Mouse (Mus musculus) megakaryocyte progenitor cell, adult 5-6 weeks (primary cell): ENCODE data around the gene Emilin1. TPM values are rescaled to one million over a fixed set of nuclear protein-coding genes. Genes with fewer than 3 reads are reported as not detected.
A peak's percentile ranks its signal among the peaks of the same experiment; 100 is the strongest.

ENCODE experiments used
- ATAC-seq: replicated peaks from 2 replicates; pipeline ENCODE4 v1.8.0; 2016; ENCODE audit warnings: mild to moderate bottlenecking, moderate TSS enrichment, inconsistent platforms; ENCODE audit not compliant: poor library complexity
- total RNA-seq, 2 experiments: library from RNA; stranded (forward) in 1 of 2; stranded (reverse) in 1 of 2; fragments of 157-497, 149-512 nt in 1 of 2; fragments of 200-1000 nt in 1 of 2; gene quantifications; 2 replicates each; pipeline versions ENCODE4 v1.2.3 to v1.2.4; 2015 to 2017

Gene Emilin1
- total RNA-seq, 2 experiments from 2014 or later: 49.7 to 98.6 TPM

GRCm38 (mm10) chr5:30907413-30908059, 5.7 kb upstream of the Emilin1 start, which contains the start of gene Ost4:
Ost4 (minus strand) TSS chr5:30907788.
- peak; percentile 94 for ATAC-seq

GRCm38 (mm10) chr5:30908426-30909299, 4.5 kb upstream of the Emilin1 start:
- ATAC-seq: no peak

DNA sequence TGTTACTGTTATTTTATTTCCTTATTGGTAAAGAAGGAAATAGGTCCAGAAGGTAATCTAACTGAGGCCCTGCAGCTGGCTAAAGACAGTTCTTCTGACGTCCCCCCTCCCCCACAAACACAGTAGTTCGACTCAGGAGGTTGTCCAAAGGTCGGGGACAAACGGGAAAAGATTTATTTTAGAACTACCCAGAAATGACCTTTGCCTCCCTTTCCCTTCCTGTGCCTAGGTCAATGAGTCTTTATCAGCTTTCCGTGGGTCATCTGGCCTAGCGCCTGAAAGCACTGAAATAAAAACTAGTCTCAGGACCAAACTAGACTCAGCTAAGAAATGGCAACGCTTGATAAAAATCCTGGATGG, 3.9 kb upstream of the Emilin1 start:
- no peak for ATAC-seq

DNA sequence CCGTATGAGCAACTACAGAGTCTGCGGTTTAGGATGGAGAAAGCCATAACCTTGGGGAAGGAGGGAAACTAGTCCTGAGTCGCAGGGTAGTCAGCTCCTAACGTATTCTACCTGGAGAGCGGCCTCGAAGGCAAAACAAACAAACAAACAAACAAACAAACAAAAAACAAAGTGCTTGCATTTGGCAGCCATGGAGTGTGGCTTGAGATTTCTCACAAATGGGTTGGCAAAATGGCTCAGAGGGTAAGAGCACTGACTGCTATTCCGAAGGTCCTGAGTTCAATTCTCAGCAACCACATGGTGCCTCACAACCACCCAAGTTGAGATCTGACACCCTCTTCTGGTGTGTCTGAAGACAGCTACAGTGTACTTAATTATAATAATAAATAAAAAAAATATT, 3.3 kb upstream of the Emilin1 start:
- ATAC-seq: no peak

GRCm38 (mm10) chr5:30910481-30910880, 2.7 kb upstream of the Emilin1 start:
- ATAC-seq: no peak

DNA sequence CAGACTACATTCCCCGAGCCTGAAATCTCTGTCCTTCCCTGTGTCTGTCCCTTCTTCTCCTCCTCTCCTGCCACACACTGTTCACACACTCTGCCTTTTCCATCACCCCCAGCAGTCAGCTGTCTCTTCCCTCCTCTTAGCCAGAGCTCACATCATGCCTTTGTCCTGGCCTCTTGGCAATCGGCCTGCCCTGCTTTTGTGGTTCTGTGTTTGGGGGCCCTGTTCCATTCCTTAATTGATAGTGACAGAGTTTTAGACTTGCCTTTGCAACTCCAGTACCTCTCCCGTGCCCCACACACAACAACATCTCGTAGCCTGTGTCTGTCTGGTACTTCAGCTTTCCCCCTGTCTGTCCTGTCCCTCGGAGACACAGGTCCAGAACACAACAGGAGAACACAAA, 1.0 kb upstream of the Emilin1 start:
- ATAC-seq: no peak

GRCm38 (mm10) chr5:30914101-30914635, 966 bp downstream of the Emilin1 start:
- ATAC-seq: no peak

- ATAC-seq: no peak
Observed at GRCm38 (mm10) chr5:30914849-30915248, 1.6 kb downstream of the Emilin1 start.

- 0 out of 2 replicates have a peak, but pooled peaks have one; percentile 8 for ATAC-seq
Observed at GRCm38 (mm10) chr5:30915456-30915855, 2.3 kb downstream of the Emilin1 start.

- ATAC-seq: peak; percentile 77
Observed at GRCm38 (mm10) chr5:30915974-30916433, 2.8 kb downstream of the Emilin1 start.

DNA sequence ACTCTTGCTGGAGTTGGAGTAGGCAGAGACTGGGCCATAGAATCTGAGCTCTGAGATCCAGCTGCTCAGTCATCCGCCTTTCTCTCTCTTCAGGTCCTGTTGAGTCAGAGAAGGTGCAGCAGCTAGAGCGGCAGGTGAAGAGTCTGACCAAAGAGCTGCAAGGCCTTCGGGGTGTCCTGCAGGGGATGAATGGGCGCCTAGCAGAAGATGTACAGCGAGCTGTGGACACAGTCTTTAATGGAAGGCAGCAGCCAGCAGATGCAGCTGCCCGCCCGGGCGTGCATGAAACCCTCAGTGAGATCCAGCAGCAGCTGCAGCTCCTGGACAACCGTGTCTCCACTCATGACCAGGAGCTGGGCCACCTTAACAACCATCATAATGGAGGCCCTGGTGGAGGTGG, 3.6 kb downstream of the Emilin1 start:
- ATAC-seq: no peak

DNA sequence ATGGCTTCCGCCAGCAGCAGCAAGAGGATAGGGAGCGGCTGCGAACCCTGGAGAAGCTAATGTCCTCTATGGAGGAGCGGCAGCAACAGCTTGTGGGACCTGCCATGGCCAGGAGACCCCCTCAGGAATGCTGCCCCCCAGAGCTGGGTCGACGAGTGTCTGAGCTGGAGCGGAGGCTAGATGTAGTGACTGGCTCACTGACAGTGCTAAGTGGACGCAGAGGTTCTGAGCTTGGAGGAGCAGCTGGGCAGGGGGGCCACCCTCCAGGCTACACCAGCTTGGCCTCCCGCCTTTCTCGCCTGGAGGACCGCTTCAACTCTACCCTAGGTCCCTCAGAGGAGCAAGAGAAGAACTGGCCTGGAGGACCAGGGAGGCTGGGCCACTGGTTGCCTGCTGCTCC, 4.1 kb downstream of the Emilin1 start:
- ATAC-seq: no peak

- no peak for ATAC-seq
Observed at GRCm38 (mm10) chr5:30917891-30918670, 4.9 kb downstream of the Emilin1 start.

DNA sequence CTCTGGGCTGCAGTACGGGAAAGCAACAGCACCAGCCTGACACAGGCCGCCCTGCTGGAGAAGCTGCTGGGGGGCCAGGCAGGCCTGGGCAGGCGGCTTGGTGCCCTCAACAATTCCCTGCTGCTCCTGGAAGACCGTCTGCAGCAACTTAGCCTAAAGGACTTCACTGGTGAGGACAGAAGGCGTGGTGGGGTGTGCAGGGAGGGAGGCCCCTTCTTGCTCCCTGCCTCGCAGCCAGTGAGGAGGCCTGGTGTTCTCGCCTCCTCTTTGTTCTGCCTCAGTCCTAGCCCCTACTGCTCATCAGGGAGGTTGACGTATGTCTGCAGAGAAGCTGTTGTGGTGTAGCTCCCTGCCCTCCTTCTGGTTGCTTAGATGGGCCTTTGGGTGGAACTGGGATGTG, 5.5 kb downstream of the Emilin1 start:
- ATAC-seq: no peak

- no peak for ATAC-seq
Observed at GRCm38 (mm10) chr5:30919831-30920614, 6.8 kb downstream of the Emilin1 start.

- ATAC-seq: no peak
Observed at GRCm38 (mm10) chr5:30920621-30921020, 7.4 kb downstream of the Emilin1 start.

DNA sequence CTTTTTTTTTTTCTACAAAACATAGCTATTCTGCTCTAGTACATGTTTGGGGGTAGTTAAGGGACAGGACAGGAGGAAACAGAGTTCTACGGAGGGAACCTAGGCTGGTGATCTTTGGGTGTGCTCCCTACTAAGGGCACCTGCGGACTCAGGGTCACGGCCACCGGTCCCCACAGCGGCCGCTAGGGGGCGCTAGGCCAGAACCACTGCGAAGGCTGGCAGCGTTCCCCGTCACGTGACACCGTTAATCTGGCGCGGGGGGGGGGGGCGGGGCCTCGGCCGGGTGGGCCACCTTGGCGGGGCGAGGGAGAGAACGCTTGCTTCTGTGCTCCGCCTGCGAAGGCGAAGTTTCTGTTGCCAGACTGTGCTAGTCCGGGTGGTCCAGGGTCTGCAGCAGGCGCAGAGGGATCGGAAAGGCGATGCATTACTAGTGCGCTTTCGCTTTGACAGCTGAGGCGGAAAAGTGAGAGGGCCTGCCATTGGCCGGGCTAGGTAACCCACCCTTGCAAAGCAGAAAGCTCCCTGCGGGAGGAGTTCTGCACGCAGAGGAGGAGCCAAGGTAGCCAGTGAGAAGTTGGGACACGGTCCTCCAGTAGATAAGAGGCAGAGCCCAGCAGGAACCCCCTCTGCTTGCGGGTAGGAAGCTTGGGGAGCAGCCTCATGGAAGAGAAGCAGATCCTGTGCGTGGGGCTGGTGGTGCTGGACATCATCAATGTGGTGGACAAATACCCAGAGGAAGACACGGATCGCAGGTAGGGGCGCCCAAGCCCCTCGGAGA, 8.2 kb downstream of the Emilin1 start, which contains the start of gene Khk:
Gene Khk (plus strand): TSS at position 176 of the 778 bp plus-strand sequence.
- peak; percentile 91 for ATAC-seq

- ATAC-seq: no peak
Observed at GRCm38 (mm10) chr5:30922581-30923041, 9.4 kb downstream of the Emilin1 start.

GRCm38 (mm10) chr5:30923119-30923518, 9.9 kb downstream of the Emilin1 start:
- ATAC-seq: no peak
